ENCODE assay signal across 31 mouse cellular contexts in genomic region chr15:65632440-65632839, GRCm38 (mm10).
"Had no signal": no experiment of that assay in that cellular context is flagged by ENCODE, and none has a peak within 500 bp of the region (broad histone marks: within the 10 kb centered on the region; RNA-seq: fewer than 3 reads in every experiment).

No protein-coding gene starts in this region.

- H3K27me3 ChIP-seq: limb, embryonic 12.5 days; limb, embryonic 13.5 days; limb, embryonic 15.5 days; liver, embryonic 12.5 days; liver, embryonic 13.5 days; liver, embryonic 15.5 days; lung, embryonic 15.5 days; megakaryocyte, embryonic 14.5 days; midbrain, embryonic 12.5 days; midbrain, embryonic 13.5 days; neural tube, embryonic 12.5 days; neural tube, embryonic 13.5 days had no signal

- H3K36me3 ChIP-seq: limb, embryonic 10.5 days; limb, embryonic 12.5 days; limb, embryonic 13.5 days; limb, embryonic 15.5 days; liver, embryonic 12.5 days; liver, embryonic 13.5 days; liver, embryonic 15.5 days; lung, embryonic 15.5 days; midbrain, embryonic 10.5 days; midbrain, embryonic 12.5 days; midbrain, embryonic 13.5 days; neural tube, embryonic 12.5 days; neural tube, embryonic 13.5 days had no signal

- H3K4me3 ChIP-seq: limb, embryonic 10.5 days; limb, embryonic 12.5 days; limb, embryonic 13.5 days; limb, embryonic 15.5 days; liver, embryonic 12.5 days; liver, embryonic 13.5 days; liver, embryonic 15.5 days; lung, embryonic 15.5 days; megakaryocyte, embryonic 14.5 days; midbrain, embryonic 10.5 days; midbrain, embryonic 12.5 days; midbrain, embryonic 13.5 days; myocyte; neural tube, embryonic 12.5 days; neural tube, embryonic 13.5 days had no signal

- ATAC-seq: liver, embryonic 12.5 days; liver, postnatal 0 days; lung, postnatal 0 days; midbrain, embryonic 13.5 days; midbrain, embryonic 16.5 days had no signal

- H3K27ac ChIP-seq: limb, embryonic 10.5 days; limb, embryonic 12.5 days; limb, embryonic 13.5 days; limb, embryonic 15.5 days; liver, embryonic 12.5 days; liver, embryonic 13.5 days; liver, embryonic 14.5 days; liver, embryonic 15.5 days; lung, embryonic 15.5 days; macrophage; midbrain, embryonic 10.5 days; midbrain, embryonic 12.5 days; midbrain, embryonic 13.5 days; neural tube, embryonic 12.5 days; neural tube, embryonic 13.5 days had no signal

- H3K4me2 ChIP-seq: limb, embryonic 12.5 days; limb, embryonic 13.5 days; limb, embryonic 15.5 days; liver, embryonic 11.5 days; liver, embryonic 12.5 days; liver, embryonic 13.5 days; liver, embryonic 15.5 days; lung, embryonic 14.5 days; lung, embryonic 15.5 days; midbrain, embryonic 12.5 days; midbrain, embryonic 13.5 days; neural tube, embryonic 12.5 days; neural tube, embryonic 13.5 days had no signal

- H3K4me1 ChIP-seq: limb, embryonic 10.5 days; limb, embryonic 12.5 days; limb, embryonic 13.5 days; limb, embryonic 15.5 days; liver, embryonic 12.5 days; liver, embryonic 13.5 days; liver, embryonic 15.5 days; lung, embryonic 15.5 days; megakaryocyte, embryonic 14.5 days; midbrain, embryonic 10.5 days; midbrain, embryonic 12.5 days; midbrain, embryonic 13.5 days; neural tube, embryonic 12.5 days; neural tube, embryonic 13.5 days had no signal

- DNase-seq: left cerebral cortex, postnatal 4 days; liver; liver, embryonic 13.5 days; liver, postnatal 0 days; lung, adult 18-20 months; lung, adult 2 months; lung, embryonic 14.5 days; lung, postnatal 10 days; lung, postnatal 14 days; lung, postnatal 36 days; lung, postnatal 4 days; midbrain, embryonic 14.5 days had no signal

- H3K9me3 ChIP-seq: limb, embryonic 10.5 days; limb, embryonic 12.5 days; limb, embryonic 15.5 days; liver, embryonic 12.5 days; liver, embryonic 13.5 days; liver, embryonic 15.5 days; lung, embryonic 15.5 days; megakaryocyte, embryonic 14.5 days; midbrain, embryonic 10.5 days; midbrain, embryonic 12.5 days; midbrain, embryonic 13.5 days; neural tube, embryonic 12.5 days; neural tube, embryonic 13.5 days had no signal

- H3K9ac ChIP-seq: limb, embryonic 12.5 days; limb, embryonic 13.5 days; limb, embryonic 15.5 days; liver, embryonic 12.5 days; liver, embryonic 13.5 days; liver, embryonic 14.5 days; liver, embryonic 15.5 days; liver, postnatal 0 days; lung, embryonic 14.5 days; lung, embryonic 15.5 days; midbrain, embryonic 12.5 days; midbrain, embryonic 13.5 days; neural tube, embryonic 12.5 days; neural tube, embryonic 13.5 days had no signal
